Mouse (Mus musculus): ENCODE measurements around the gene Gm12184. TPM values are rescaled to one million over a fixed set of nuclear protein-coding genes. Genes with fewer than 3 reads are reported as not detected.
A peak's percentile ranks its signal among the peaks of the same experiment; 100 is the strongest.
"Not testable (repeated sequence)": the region's sequence is repeated elsewhere in the genome, so short reads cannot be mapped to it uniquely, and the experiment has no call there.

Gm12184 gene
- total RNA-seq (2012; rRNA removed): 11.4 and 12.2 TPM in 2 replicates

- DNase-seq (ENCODE audit: low read depth, low spot score); H3K36me3 ChIP-seq (ENCODE audit: control insufficient read depth, insufficient read depth, low read length, poor library complexity, severe bottlenecking); H3K4me1 ChIP-seq (ENCODE audit: control insufficient read depth in 2 of 2, insufficient read depth in 2 of 2, low read length in 2 of 2, poor library complexity in 1 of 2); in situ Hi-C loops (cut with MboI; ENCODE audit: low sequenced_read_pairs in 2 of 2, unreplicated experiment in 2 of 2); H3K9me3 ChIP-seq (ENCODE audit: control insufficient read depth, insufficient read depth, low read depth, low read length): not testable (repeated sequence)
- peak within 1 kb of the TSS; percentile 62 for H3K27ac ChIP-seq (ENCODE audit: insufficient read depth, low read depth, low read length, poor library complexity, severe bottlenecking)
- H3K9ac ChIP-seq (ENCODE audit: insufficient read depth, low read depth, low read length, poor library complexity, severe bottlenecking): peak within 1 kb of the TSS; percentile 29
- peak within 1 kb of the TSS; percentile 52 to 55 for H3K4me3 ChIP-seq (ENCODE audit: insufficient read depth in 1 of 2, low read depth in 1 of 2, low read length in 2 of 2, poor library complexity in 1 of 2, severe bottlenecking in 1 of 2)
These were observed at the start of gene Gm12184, which contains the start of gene Trim7 for GRCm38 (mm10) chr11:48825979-48826751. Gm12184 (minus strand) TSS chr11:48826655. Trim7 (plus strand) TSS chr11:48826140.

DNA sequence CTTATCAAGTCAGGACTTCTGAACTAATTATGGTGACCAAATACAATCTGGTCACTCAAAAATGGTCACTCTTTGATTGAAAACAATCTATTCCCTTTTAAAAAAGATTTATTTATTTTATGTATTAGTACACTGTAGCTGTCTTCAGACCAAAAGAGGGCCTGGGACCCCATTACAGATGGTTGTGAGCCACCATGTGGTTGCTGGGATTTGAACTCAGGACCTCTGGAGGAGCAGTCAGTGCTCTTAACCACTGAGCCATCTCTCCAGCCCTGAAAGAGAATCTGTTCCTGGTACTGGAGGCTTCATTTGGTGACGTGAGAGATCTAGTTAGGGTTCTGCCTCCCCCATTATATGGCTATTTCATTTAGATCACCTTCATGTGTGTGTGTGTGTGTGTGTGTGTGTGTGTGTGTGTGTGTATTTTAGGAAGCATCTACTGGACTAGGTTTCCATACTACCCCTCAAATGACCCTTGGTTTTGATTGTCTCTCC lies 48.9 kb upstream of the Gm12184 start:
- H3K9me3 ChIP-seq (ENCODE audit: control insufficient read depth, insufficient read depth, low read depth, low read length); H3K36me3 ChIP-seq (ENCODE audit: control insufficient read depth, insufficient read depth, low read length, poor library complexity, severe bottlenecking); H3K9ac ChIP-seq (ENCODE audit: insufficient read depth, low read depth, low read length, poor library complexity, severe bottlenecking); H3K4me1 ChIP-seq (ENCODE audit: control insufficient read depth in 2 of 2, insufficient read depth in 2 of 2, low read length in 2 of 2, poor library complexity in 1 of 2); DNase-seq (ENCODE audit: low read depth, low spot score); H3K4me3 ChIP-seq (ENCODE audit: insufficient read depth in 1 of 2, low read depth in 1 of 2, low read length in 2 of 2, poor library complexity in 1 of 2, severe bottlenecking in 1 of 2); H3K27ac ChIP-seq (ENCODE audit: insufficient read depth, low read depth, low read length, poor library complexity, severe bottlenecking): not testable (repeated sequence)
- in situ Hi-C loops (cut with MboI; ENCODE audit: low sequenced_read_pairs in 2 of 2, unreplicated experiment in 2 of 2): loop anchor here (10.0 kb wide), 2 partner anchors 239 to 389 kb away; partner anchors contain the start of gene Olfr1396 (in 1 of the 2)

DNA sequence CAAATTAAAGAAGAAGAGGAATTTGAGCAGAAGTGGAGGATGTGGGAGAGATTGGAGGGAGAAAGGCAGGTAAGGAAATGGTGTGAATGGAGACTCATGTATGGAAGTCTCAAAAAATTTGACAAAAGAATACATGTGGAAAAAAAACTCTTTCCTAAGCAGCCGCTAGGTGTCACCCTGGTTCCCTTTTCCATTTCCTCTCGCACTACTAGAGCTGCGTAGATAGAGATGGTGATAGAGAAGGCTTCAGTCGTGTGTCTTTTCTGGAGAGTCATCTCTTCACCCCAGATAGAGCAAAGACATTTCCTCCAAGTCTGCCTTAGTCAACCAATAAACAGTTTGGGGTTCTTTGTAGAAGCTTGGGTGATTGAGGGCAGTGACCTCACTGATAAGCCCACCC lies 48.0 kb upstream of the Gm12184 start:
- Histone ChIP-seq H3K27ac (ENCODE audit: insufficient read depth, low read depth, low read length, poor library complexity, severe bottlenecking) (no peak overlapping the region), H3K9me3 (ENCODE audit: control insufficient read depth, insufficient read depth, low read depth, low read length) (no peaks in the 10 kb centered on the region), H3K36me3 (ENCODE audit: control insufficient read depth, insufficient read depth, low read length, poor library complexity, severe bottlenecking) (no peaks in the 10 kb centered on the region), H3K4me3 (ENCODE audit: insufficient read depth in 1 of 2, low read depth in 1 of 2, low read length in 2 of 2, poor library complexity in 1 of 2, severe bottlenecking in 1 of 2) (no peak overlapping the region), H3K9ac (ENCODE audit: insufficient read depth, low read depth, low read length, poor library complexity, severe bottlenecking) (no peak overlapping the region), H3K4me1 (ENCODE audit: control insufficient read depth in 2 of 2, insufficient read depth in 2 of 2, low read length in 2 of 2, poor library complexity in 1 of 2) (peaks cover 0 to 5% of the 10 kb centered on the region in 2 experiments; a peak in 1 of 4 replicates)
- no peak for DNase-seq (ENCODE audit: low read depth, low spot score)
- in situ Hi-C loops (cut with MboI; ENCODE audit: low sequenced_read_pairs in 2 of 2, unreplicated experiment in 2 of 2): loop anchor here (5.0 to 25.0 kb wide), 4 partner anchors 223 to 390 kb away; partner anchors contain the start of gene Olfr1396 (in 1 of the 2)
- TF ChIP-seq MAFK (IDR thresholded peaks at IDR 0.05; ENCODE audit: insufficient read depth, low read depth, low read length) (no peak), HCFC1 (IDR thresholded peaks at IDR 0.05; ENCODE audit: borderline replicate concordance, insufficient read depth, low read length) (no peak), ZNF384 (IDR thresholded peaks at IDR 0.05; ENCODE audit: low read depth, low read length) (peak; percentile 52; the same call in 1 of the 2 replicates), ZC3H11A (IDR thresholded peaks at IDR 0.05; ENCODE audit: borderline replicate concordance, low read depth, low read length) (peak; percentile 87; the same call in 1 of the 2 replicates), CHD2 (IDR thresholded peaks at IDR 0.05; ENCODE audit: low read depth, low read length) (no peak)

- in situ Hi-C loops (cut with MboI; ENCODE audit: low sequenced_read_pairs in 2 of 2, unreplicated experiment in 2 of 2): loop anchor here (5.0 to 25.0 kb wide), 4 partner anchors 224 to 391 kb away; partner anchors contain the start of gene Olfr1396 (in 1 of the 2)
These were observed 47.3 kb upstream of the Gm12184 start for GRCm38 (mm10) chr11:48873591-48874290.

More at GRCm38 (mm10) chr11:48873591-48874290, 47.3 kb upstream of the Gm12184 start:
- Histone ChIP-seq H3K9me3 (ENCODE audit: control insufficient read depth, insufficient read depth, low read depth, low read length) (no peaks in the 10 kb centered on the region), H3K36me3 (ENCODE audit: control insufficient read depth, insufficient read depth, low read length, poor library complexity, severe bottlenecking) (no peaks in the 10 kb centered on the region), H3K9ac (ENCODE audit: insufficient read depth, low read depth, low read length, poor library complexity, severe bottlenecking) (no peak overlapping the region), H3K27ac (ENCODE audit: insufficient read depth, low read depth, low read length, poor library complexity, severe bottlenecking) (no peak overlapping the region), H3K4me1 (ENCODE audit: control insufficient read depth in 2 of 2, insufficient read depth in 2 of 2, low read length in 2 of 2, poor library complexity in 1 of 2) (peaks cover 0 to 5% of the 10 kb centered on the region in 2 experiments; a peak in 1 of 4 replicates), H3K4me3 (ENCODE audit: insufficient read depth in 1 of 2, low read depth in 1 of 2, low read length in 2 of 2, poor library complexity in 1 of 2, severe bottlenecking in 1 of 2) (no peak overlapping the region)
- no peak for TF ChIP-seq CHD2 (IDR thresholded peaks at IDR 0.05; ENCODE audit: low read depth, low read length)
- no peak for TF ChIP-seq MAFK (IDR thresholded peaks at IDR 0.05; ENCODE audit: insufficient read depth, low read depth, low read length)
- no peak for TF ChIP-seq ZNF384 (IDR thresholded peaks at IDR 0.05; ENCODE audit: low read depth, low read length)
- TF ChIP-seq HCFC1 (IDR thresholded peaks at IDR 0.05; ENCODE audit: borderline replicate concordance, insufficient read depth, low read length): no peak
- no peak for TF ChIP-seq ZC3H11A (IDR thresholded peaks at IDR 0.05; ENCODE audit: borderline replicate concordance, low read depth, low read length)
- DNase-seq (ENCODE audit: low read depth, low spot score): no peak

All from ES-E14 (cell line).